Mouse (Mus musculus) neural tube, embryonic 13.5 days (tissue): ENCODE results near the gene Slc38a3. TPM values are rescaled to one million over a fixed set of nuclear protein-coding genes. Genes with fewer than 3 reads are reported as not detected.

Experiments used
- ATAC-seq: fragments of 200-750 bp; cut with Nextera tagmentation; 2 replicates; pipeline ENCODE4 v1.8.0; 2017; ENCODE audit warnings: low read depth, mild to moderate bottlenecking, moderate TSS enrichment, moderate library complexity
- H3K27ac ChIP-seq: fragments of 300-500 bp; sonication (generic); replicated peaks from 2 replicates; pipeline ENCODE4 v1.5.1; 2015; ENCODE audit warnings: moderate library complexity, mild to moderate bottlenecking, inconsistent platforms
- H3K27me3 ChIP-seq: fragments of 300-500 bp; sonication (generic); 2 replicates; pipeline ENCODE4 v1.6.1; 2015; ENCODE audit warnings: mild to moderate bottlenecking, inconsistent platforms
- H3K36me3 ChIP-seq: fragments of 300-500 bp; sonication (generic); 2 replicates; pipeline ENCODE4 v1.6.1; 2015; ENCODE audit warnings: mild to moderate bottlenecking, inconsistent platforms
- H3K4me1 ChIP-seq: fragments of 300-500 bp; sonication (generic); replicated peaks from 2 replicates; pipeline ENCODE4 v1.6.1; 2015; ENCODE audit warnings: inconsistent platforms
- H3K4me2 ChIP-seq: fragments of 300-500 bp; sonication (generic); 2 replicates; pipeline ENCODE4 v1.6.1; 2015; ENCODE audit warnings: inconsistent platforms, mild to moderate bottlenecking, moderate library complexity
- H3K4me3 ChIP-seq: fragments of 300-500 bp; sonication (generic); 2 replicates; pipeline ENCODE4 v1.5.1; 2015; ENCODE audit warnings: mild to moderate bottlenecking, inconsistent platforms
- H3K9ac ChIP-seq: fragments of 300-500 bp; sonication (generic); 2 replicates; pipeline ENCODE4 v1.6.1; 2015; ENCODE audit warnings: moderate library complexity, mild to moderate bottlenecking, inconsistent platforms
- H3K9me3 ChIP-seq: fragments of 300-500 bp; sonication (generic); 2 replicates; pipeline ENCODE4 v1.6.1; 2016; ENCODE audit warnings: inconsistent platforms
- WGBS: fragments of 180-500 bp; shearing (Covaris S2); methylation state at CpG from one replicate; pipeline ENCODE4 v1.1.7; 2015; 5-methylcytosine and 5-hydroxymethylcytosine counted together
- polyA plus RNA-seq: library from polyadenylated mRNA; unstranded; fragments of >200 nt; fragmentation: Nextera tagmentation; extraction: Ambion mirVana; gene quantifications from 2 replicates; pipeline ENCODE4 v1.2.1, GENCODE M21; 2015

Slc38a3 gene
- polyA plus RNA-seq: 23.9 and 25.6 TPM in 2 replicates

- no peak for ATAC-seq
- no peak within 1 kb of the TSS for H3K4me2 ChIP-seq
- no peak within 1 kb of the TSS for H3K27ac ChIP-seq
- H3K4me3 ChIP-seq: no peak within 1 kb of the TSS
- H3K4me1 ChIP-seq: peaks cover 37% of the 10 kb centered on the region
- 81% methylated on average over 9 of the region's 9 CpGs for WGBS
- no peak within 1 kb of the TSS for H3K9ac ChIP-seq
- H3K36me3 ChIP-seq: no peaks in the 10 kb centered on the region
- H3K27me3 ChIP-seq: peaks cover 45% of the 10 kb centered on the region
- H3K9me3 ChIP-seq: no peaks in the 10 kb centered on the region
Measured at GRCm38 (mm10) chr9:107669480-107669945, at the start of gene Slc38a3. Gene Slc38a3 (minus strand): TSS chr9:107669530.

GRCm38 (mm10) chr9:107716951-107717350, 47.6 kb upstream of the Slc38a3 start:
- Histone ChIP-seq H3K9me3 (no peaks in the 10 kb centered on the region), H3K4me2 (no peak overlapping the region), H3K4me1 (peaks cover 27% of the 10 kb centered on the region), H3K36me3 (no peaks in the 10 kb centered on the region), H3K27me3 (no peaks in the 10 kb centered on the region; the same call in 1 of the 2 replicates), H3K27ac (no peak overlapping the region), H3K4me3 (no peak overlapping the region), H3K9ac (no peak overlapping the region)
- ATAC-seq: no peak
- 42% methylated on average over 6 of the region's 6 CpGs for WGBS

- Histone ChIP-seq H3K4me2 (no peak overlapping the region), H3K4me3 (no peak overlapping the region), H3K9ac (no peak overlapping the region), H3K27me3 (peaks cover 5% of the 10 kb centered on the region), H3K36me3 (no peaks in the 10 kb centered on the region), H3K4me1 (peaks cover 27% of the 10 kb centered on the region), H3K9me3 (no peaks in the 10 kb centered on the region), H3K27ac (no peak overlapping the region)
- no peak for ATAC-seq
- WGBS: 86% methylated on average over 2 of the region's 2 CpGs
Measured at GRCm38 (mm10) chr9:107715632-107716031, 46.3 kb upstream of the Slc38a3 start.

GRCm38 (mm10) chr9:107714221-107714952, 45.1 kb upstream of the Slc38a3 start:
- H3K9me3 ChIP-seq: no peaks in the 10 kb centered on the region
- no peak overlapping the region for H3K4me2 ChIP-seq
- WGBS: 17% methylated on average over 12 of the region's 12 CpGs
- no peaks in the 10 kb centered on the region for H3K36me3 ChIP-seq
- peaks cover 12% of the 10 kb centered on the region for H3K27me3 ChIP-seq
- peak overlapping the region; percentile 28 for H3K27ac ChIP-seq
- peaks cover 38% of the 10 kb centered on the region for H3K4me1 ChIP-seq
- H3K9ac ChIP-seq: no peak overlapping the region
- no peak overlapping the region for H3K4me3 ChIP-seq
- ATAC-seq: no peak

GRCm38 (mm10) chr9:107709697-107710483, 40.6 kb upstream of the Slc38a3 start, which contains the start of gene Sema3f:
Gene Sema3f (minus strand): TSS chr9:107710475.
- ATAC-seq: peak; percentile 59
- Histone ChIP-seq H3K9me3 (no peaks in the 10 kb centered on the region), H3K9ac (peak within 1 kb of the TSS; percentile 96), H3K4me1 (peaks cover 69% of the 10 kb centered on the region), H3K4me2 (peak within 1 kb of the TSS; percentile 90), H3K27me3 (peaks cover 53% of the 10 kb centered on the region), H3K4me3 (peak within 1 kb of the TSS; percentile 78), H3K27ac (peak within 1 kb of the TSS; percentile 88), H3K36me3 (peaks cover 5% of the 10 kb centered on the region; the same call in 1 of the 2 replicates)
- under 1% methylated on average over 74 of the region's 86 CpGs for WGBS

GRCm38 (mm10) chr9:107709096-107709696, 39.9 kb upstream of the Slc38a3 start:
- peaks cover 65% of the 10 kb centered on the region for H3K4me1 ChIP-seq
- peak overlapping the region; percentile 78 for H3K4me3 ChIP-seq
- peak overlapping the region; percentile 90 for H3K4me2 ChIP-seq
- WGBS: under 1% methylated on average over 50 of the region's 55 CpGs
- peaks cover 53% of the 10 kb centered on the region for H3K27me3 ChIP-seq
- no peaks in the 10 kb centered on the region for H3K9me3 ChIP-seq
- peaks cover 7% of the 10 kb centered on the region; the same call in 1 of the 2 replicates for H3K36me3 ChIP-seq
- ATAC-seq: no peak
- peak overlapping the region; percentile 96 for H3K9ac ChIP-seq
- peak overlapping the region; percentile 88 for H3K27ac ChIP-seq

- Histone ChIP-seq H3K27ac (peak overlapping the region; percentile 88), H3K4me2 (peak overlapping the region; percentile 90), H3K27me3 (peaks cover 53% of the 10 kb centered on the region), H3K36me3 (peaks cover 8% of the 10 kb centered on the region; the same call in 1 of the 2 replicates), H3K9ac (peak overlapping the region; percentile 96), H3K9me3 (no peaks in the 10 kb centered on the region), H3K4me3 (peak overlapping the region; percentile 78), H3K4me1 (peaks cover 65% of the 10 kb centered on the region)
- WGBS: 2% methylated on average over 21 of the region's 21 CpGs
- ATAC-seq: no peak
Measured at GRCm38 (mm10) chr9:107708439-107709095, 39.2 kb upstream of the Slc38a3 start.

GRCm38 (mm10) chr9:107707701-107708438, 38.5 kb upstream of the Slc38a3 start:
- ATAC-seq: peak; percentile 19
- WGBS: under 1% methylated on average over 17 of the region's 17 CpGs
- H3K9me3 ChIP-seq: no peaks in the 10 kb centered on the region
- H3K4me2 ChIP-seq: peak overlapping the region; percentile 90
- peak overlapping the region; percentile 96 for H3K9ac ChIP-seq
- H3K4me3 ChIP-seq: peak overlapping the region; percentile 78
- H3K27ac ChIP-seq: peak overlapping the region; percentile 88
- H3K27me3 ChIP-seq: peaks cover 53% of the 10 kb centered on the region
- H3K36me3 ChIP-seq: peaks cover 15% of the 10 kb centered on the region
- H3K4me1 ChIP-seq: peaks cover 71% of the 10 kb centered on the region

- Histone ChIP-seq H3K4me3 (peak overlapping the region; percentile 78), H3K9ac (peak overlapping the region; percentile 96), H3K27ac (peak overlapping the region; percentile 88), H3K4me2 (peak overlapping the region; percentile 90), H3K36me3 (peaks cover 20% of the 10 kb centered on the region), H3K27me3 (peaks cover 53% of the 10 kb centered on the region), H3K4me1 (peaks cover 80% of the 10 kb centered on the region), H3K9me3 (no peaks in the 10 kb centered on the region)
- WGBS: 3% methylated on average over 14 of the region's 14 CpGs
- no peak for ATAC-seq
Measured at GRCm38 (mm10) chr9:107706781-107707211, 37.5 kb upstream of the Slc38a3 start.

- Histone ChIP-seq H3K36me3 (peaks cover 20% of the 10 kb centered on the region), H3K9ac (no peak overlapping the region), H3K27me3 (peaks cover 34% of the 10 kb centered on the region), H3K4me1 (peaks cover 92% of the 10 kb centered on the region), H3K9me3 (no peaks in the 10 kb centered on the region), H3K4me2 (no peak overlapping the region), H3K27ac (no peak overlapping the region), H3K4me3 (no peak overlapping the region)
- 53% methylated on average over 14 of the region's 14 CpGs for WGBS
- no peak for ATAC-seq
Measured at GRCm38 (mm10) chr9:107703337-107704122, 34.2 kb upstream of the Slc38a3 start.
